ENCODE assay signal across 23 mouse cellular contexts in genomic region chr9:60225453-60225852, GRCm38 (mm10).
A peak's percentile ranks its signal among the peaks of the same experiment; 100 is the strongest.
DNase-seq lines count a peak whose midpoint lies in the region; ATAC-seq and TF ChIP-seq lines count a peak whose summit lies in the region.
"Had no signal": no experiment of that assay in that cellular context is flagged by ENCODE, and none has a peak within 500 bp of the region (broad histone marks: within the 10 kb centered on the region; RNA-seq: fewer than 3 reads in every experiment).

No protein-coding gene starts in this region.

- no peak for DNase-seq in forebrain, embryonic 10.5 days (ENCODE audit: extremely low spot score, low spot score)
- DNase-seq in limb, embryonic 10.5 days (ENCODE audit: low spot score): no peak
- DNase-seq in embryonic facial prominence, embryonic 10.5 days (ENCODE audit: low spot score): no peak
- DNase-seq in left cerebral cortex, adult 8-10 months (ENCODE audit: low spot score in 2 of 2): no peak
- no peak for DNase-seq in right cerebral cortex, postnatal 4 days
- DNase-seq: adrenal gland, postnatal 25 days; cerebellum, adult 18-20 months; gastrocnemius, adult 2 months; heart, adult 2 months; kidney, adult 11 months; kidney, postnatal 25 days; lung, postnatal 14 days; thymus, postnatal 14 days had no signal

- H3K4me2 ChIP-seq in forebrain, embryonic 15.5 days (replicated peaks): no peak overlapping the region
- H3K4me2 ChIP-seq in limb, embryonic 15.5 days: no peak overlapping the region
- H3K4me2 ChIP-seq in myocyte (ENCODE audit: low read depth): peak overlapping the region; percentile 31
- H3K4me2 ChIP-seq: embryonic facial prominence, embryonic 12.5 days; heart, embryonic 12.5 days; hindbrain, embryonic 14.5 days; kidney, embryonic 15.5 days; liver, embryonic 15.5 days; lung, embryonic 14.5 days had no signal

- H3K9me3 ChIP-seq in forebrain, embryonic 10.5 days: no peaks in the 10 kb centered on the region
- H3K9me3 ChIP-seq in forebrain, embryonic 15.5 days: no peaks in the 10 kb centered on the region
- H3K9me3 ChIP-seq in limb, embryonic 15.5 days: no peaks in the 10 kb centered on the region
- no peaks in the 10 kb centered on the region for H3K9me3 ChIP-seq in limb, embryonic 10.5 days (replicated peaks)
- H3K9me3 ChIP-seq in embryonic facial prominence, embryonic 10.5 days: no peaks in the 10 kb centered on the region
- H3K9me3 ChIP-seq: embryonic facial prominence, embryonic 12.5 days; heart, embryonic 12.5 days; kidney, embryonic 15.5 days; liver, embryonic 15.5 days had no signal

- ATAC-seq in forebrain, embryonic 15.5 days (replicated peaks): no peak
- no peak for ATAC-seq in limb, embryonic 15.5 days (ENCODE audit: insufficient number of reproducible peaks, low FRiP score, low TSS enrichment, low read depth)
- ATAC-seq: CD4-positive, CD25-positive, alpha-beta regulatory T cell, adult 4 months had no signal

- no peak overlapping the region for H3K4me3 ChIP-seq in forebrain, embryonic 10.5 days
- H3K4me3 ChIP-seq in forebrain, embryonic 15.5 days: no peak overlapping the region
- H3K4me3 ChIP-seq in limb, embryonic 15.5 days: no peak overlapping the region
- H3K4me3 ChIP-seq in limb, embryonic 10.5 days: no peak overlapping the region
- no peak overlapping the region for H3K4me3 ChIP-seq in embryonic facial prominence, embryonic 10.5 days
- H3K4me3 ChIP-seq in myocyte: no peak overlapping the region
- H3K4me3 ChIP-seq: embryonic facial prominence, embryonic 12.5 days; gastrocnemius, adult 2 months; heart, adult 2 months; heart, embryonic 12.5 days; kidney, embryonic 15.5 days; liver, embryonic 15.5 days had no signal

- 88% methylated on average over 7 of the region's 7 CpGs for WGBS in forebrain, embryonic 10.5 days
- 83% methylated on average over 7 of the region's 7 CpGs for WGBS in forebrain, embryonic 15.5 days
- WGBS in limb, embryonic 15.5 days: 78% methylated on average over 7 of the region's 7 CpGs
- 85% methylated on average over 7 of the region's 7 CpGs for WGBS in limb, embryonic 10.5 days
- 79% methylated on average over 7 of the region's 7 CpGs for WGBS in embryonic facial prominence, embryonic 10.5 days

- peak overlapping the region; percentile 40; the same call in 1 of the 2 replicates for H3K27ac ChIP-seq in forebrain, embryonic 10.5 days
- H3K27ac ChIP-seq in forebrain, embryonic 15.5 days (replicated peaks): no peak overlapping the region
- 0 out of 2 replicates have a peak overlapping the region, but pooled peaks have one; percentile 24 for H3K27ac ChIP-seq in limb, embryonic 15.5 days
- no peak overlapping the region for H3K27ac ChIP-seq in limb, embryonic 10.5 days
- peak overlapping the region; percentile 35 for H3K27ac ChIP-seq in embryonic facial prominence, embryonic 10.5 days (replicated peaks)
- H3K27ac ChIP-seq: gastrocnemius, adult 2 months; heart, adult 2 months; hindbrain, embryonic 14.5 days; kidney, embryonic 15.5 days; liver, embryonic 15.5 days had no signal

- H3ac ChIP-seq in myocyte (ENCODE audit: control insufficient read depth, insufficient read length): no peak overlapping the region

- H3K27me3 ChIP-seq in forebrain, embryonic 10.5 days (ENCODE audit: poor library complexity, severe bottlenecking): peaks cover 71% of the 10 kb centered on the region
- no peaks in the 10 kb centered on the region for H3K27me3 ChIP-seq in forebrain, embryonic 15.5 days
- no peaks in the 10 kb centered on the region for H3K27me3 ChIP-seq in limb, embryonic 15.5 days
- no peaks in the 10 kb centered on the region for H3K27me3 ChIP-seq in limb, embryonic 10.5 days (ENCODE audit: low read depth, poor library complexity, severe bottlenecking)
- peaks cover 8% of the 10 kb centered on the region; the same call in 1 of the 2 replicates for H3K27me3 ChIP-seq in embryonic facial prominence, embryonic 10.5 days (replicated peaks; ENCODE audit: low read depth, poor library complexity, severe bottlenecking)
- no peaks in the 10 kb centered on the region for H3K27me3 ChIP-seq in myocyte (ENCODE audit: control insufficient read depth, insufficient read depth, insufficient read length)
- H3K27me3 ChIP-seq: embryonic facial prominence, embryonic 12.5 days; heart, embryonic 12.5 days; kidney, embryonic 15.5 days; liver, embryonic 15.5 days had no signal

- H3K4me1 ChIP-seq in forebrain, embryonic 10.5 days: peaks cover 48% of the 10 kb centered on the region
- H3K4me1 ChIP-seq in forebrain, embryonic 15.5 days: peaks cover 38% of the 10 kb centered on the region
- peaks cover 29% of the 10 kb centered on the region for H3K4me1 ChIP-seq in limb, embryonic 15.5 days
- H3K4me1 ChIP-seq in limb, embryonic 10.5 days: peaks cover 33% of the 10 kb centered on the region
- H3K4me1 ChIP-seq in embryonic facial prominence, embryonic 10.5 days: peaks cover 47% of the 10 kb centered on the region
- H3K4me1 ChIP-seq: heart, embryonic 12.5 days; liver, embryonic 15.5 days had no signal

- no peak overlapping the region for H3K9ac ChIP-seq in forebrain, embryonic 15.5 days (replicated peaks)
- no peak overlapping the region for H3K9ac ChIP-seq in limb, embryonic 15.5 days
- H3K9ac ChIP-seq: embryonic facial prominence, embryonic 12.5 days; heart, embryonic 12.5 days; hindbrain, embryonic 14.5 days; kidney, embryonic 15.5 days; liver, embryonic 15.5 days; lung, embryonic 14.5 days had no signal

- H3K36me3 ChIP-seq in forebrain, embryonic 10.5 days (replicated peaks): no peaks in the 10 kb centered on the region
- H3K36me3 ChIP-seq in forebrain, embryonic 15.5 days: no peaks in the 10 kb centered on the region
- no peaks in the 10 kb centered on the region for H3K36me3 ChIP-seq in limb, embryonic 15.5 days
- H3K36me3 ChIP-seq in limb, embryonic 10.5 days: no peaks in the 10 kb centered on the region
- H3K36me3 ChIP-seq in embryonic facial prominence, embryonic 10.5 days (replicated peaks): no peaks in the 10 kb centered on the region
- H3K36me3 ChIP-seq in myocyte (ENCODE audit: control insufficient read depth, insufficient read depth): no peaks in the 10 kb centered on the region
- H3K36me3 ChIP-seq: embryonic facial prominence, embryonic 12.5 days; heart, embryonic 12.5 days; kidney, embryonic 15.5 days; liver, embryonic 15.5 days had no signal

- H3K79me2 ChIP-seq in myocyte (ENCODE audit: control insufficient read depth, insufficient read depth): no peaks in the 10 kb centered on the region

- TF ChIP-seq POLR2A in myocyte (IDR thresholded peaks at IDR 0.05; ENCODE audit: insufficient read length, low read depth): no peak

TF ChIP-seq in myocyte, 11 proteins besides CTCF, POLR2A, EP300 and RAD21:
- TF ChIP-seq E2F4 (IDR thresholded peaks at IDR 0.05; ENCODE audit: insufficient read depth) (no peak), CEBPB (IDR thresholded peaks at IDR 0.05; ENCODE audit: insufficient read depth, poor library complexity, severe bottlenecking) (peak; percentile 74), USF1 (IDR thresholded peaks at IDR 0.05; ENCODE audit: low read depth) (peak; percentile 66), TCF3 (IDR thresholded peaks at IDR 0.05; ENCODE audit: insufficient read length, low read depth) (no peak)
TF ChIP-seq in myocyte: peak in this region for 2.

Comparison
In these comparisons a context has a peak if more than half of its experiments do, and no peak if none do; other contexts are left out.
1. H3K27ac ChIP-seq: peak in forebrain, embryonic 10.5 days (single experiment), limb, embryonic 15.5 days (single experiment) and embryonic facial prominence, embryonic 10.5 days (single experiment); none in forebrain, embryonic 15.5 days (single experiment) and limb, embryonic 10.5 days (single experiment).